18 mouse cellular contexts compared by ENCODE assay signal in genomic region chr8:79635491-79635890, GRCm38 (mm10).
"Had no signal": no experiment of that assay in that cellular context is flagged by ENCODE, and none has a peak within 500 bp of the region (broad histone marks: within the 10 kb centered on the region; RNA-seq: fewer than 3 reads in every experiment).

No protein-coding gene starts in this region.

- H3K27ac ChIP-seq: midbrain, embryonic 10.5 days; midbrain, embryonic 12.5 days; neural tube, embryonic 13.5 days had no signal

- H3K36me3 ChIP-seq: midbrain, embryonic 10.5 days; midbrain, embryonic 12.5 days; neural tube, embryonic 13.5 days had no signal

- H3K4me3 ChIP-seq: midbrain, embryonic 10.5 days; midbrain, embryonic 12.5 days; myocyte; neural tube, embryonic 13.5 days had no signal

- ATAC-seq: midbrain, embryonic 16.5 days had no signal

- DNase-seq: lung, adult 18-20 months; lung, embryonic 14.5 days; lung, postnatal 10 days; lung, postnatal 4 days; midbrain, embryonic 14.5 days; retina, postnatal 1 day; right cerebral cortex, adult 18-20 months; right cerebral cortex, postnatal 25 days; right cerebral cortex, postnatal 4 days; spleen, adult 18-20 months; thymus, adult 18-20 months; thymus, postnatal 14 days; thymus, postnatal 36 days had no signal

- H3K4me1 ChIP-seq: midbrain, embryonic 12.5 days had no signal

- H3K27me3 ChIP-seq: midbrain, embryonic 12.5 days; neural tube, embryonic 13.5 days had no signal

- H3K9me3 ChIP-seq: midbrain, embryonic 10.5 days; midbrain, embryonic 12.5 days; neural tube, embryonic 13.5 days had no signal

- H3K4me2 ChIP-seq: lung, embryonic 14.5 days; midbrain, embryonic 12.5 days; neural tube, embryonic 13.5 days had no signal

- H3K9ac ChIP-seq: lung, embryonic 14.5 days; midbrain, embryonic 12.5 days; neural tube, embryonic 13.5 days had no signal
